Mouse (Mus musculus) kidney, embryonic 15.5 days (tissue): ENCODE results near the gene Tas2r119. TPM values are rescaled to one million over a fixed set of nuclear protein-coding genes. Genes with fewer than 3 reads are reported as not detected.
A peak's percentile ranks its signal among the peaks of the same experiment; 100 is the strongest.
"Not testable (repeated sequence)": the region's sequence is repeated elsewhere in the genome, so short reads cannot be mapped to it uniquely, and the experiment has no call there.

Source experiments
- ATAC-seq: fragments of 200-750 bp; cut with Nextera tagmentation; replicated peaks from 2 replicates; pipeline ENCODE4 v1.8.0; 2017; ENCODE audit warnings: moderate TSS enrichment; ENCODE audit not compliant: low FRiP score
- H3K27ac ChIP-seq: fragments of 300-500 bp; sonication (generic); 2 replicates; pipeline ENCODE4 v1.5.1; 2015; ENCODE audit warnings: mild to moderate bottlenecking, inconsistent platforms
- H3K27me3 ChIP-seq: fragments of 300-500 bp; sonication (generic); 2 replicates; pipeline ENCODE4 v1.6.1; 2015; ENCODE audit warnings: inconsistent platforms
- H3K36me3 ChIP-seq: fragments of 300-500 bp; sonication (generic); 2 replicates; pipeline ENCODE4 v1.6.1; 2015; ENCODE audit warnings: inconsistent platforms
- H3K4me1 ChIP-seq: fragments of 300-500 bp; sonication (generic); 2 replicates; pipeline ENCODE4 v1.6.1; 2015; ENCODE audit warnings: inconsistent platforms
- H3K4me2 ChIP-seq: fragments of 300-500 bp; sonication (generic); 2 replicates; pipeline ENCODE4 v1.6.1; 2015; ENCODE audit warnings: moderate library complexity, mild to moderate bottlenecking, inconsistent platforms
- H3K4me3 ChIP-seq: fragments of 300-500 bp; sonication (generic); replicated peaks from 2 replicates; pipeline ENCODE4 v1.5.1; 2015; ENCODE audit warnings: mild to moderate bottlenecking, inconsistent platforms
- H3K9ac ChIP-seq: fragments of 300-500 bp; sonication (generic); 2 replicates; pipeline ENCODE4 v1.6.1; 2015; ENCODE audit warnings: mild to moderate bottlenecking, inconsistent platforms
- H3K9me3 ChIP-seq: fragments of 300-500 bp; sonication (generic); replicated peaks from 2 replicates; pipeline ENCODE4 v1.6.1; 2016; ENCODE audit warnings: inconsistent platforms
- WGBS: fragments of 180-500 bp; shearing (Covaris S2); methylation state at CpG from one replicate; pipeline ENCODE4 v1.1.7; 2015; ENCODE audit warnings: mixed read lengths; 5-methylcytosine and 5-hydroxymethylcytosine counted together
- polyA plus RNA-seq: library from polyadenylated mRNA; unstranded; fragments of >200 nt; fragmentation: Nextera tagmentation; extraction: Ambion mirVana; gene quantifications from 2 replicates; pipeline ENCODE4 v1.2.1, GENCODE M21; 2015

Tas2r119 gene
- polyA plus RNA-seq, 1 experiment from 2014 or later, result not detected

- Histone ChIP-seq H3K9me3 (no peaks in the 10 kb centered on the region), H3K4me2 (no peak overlapping the region), H3K27ac (no peak overlapping the region), H3K27me3 (no peaks in the 10 kb centered on the region), H3K9ac (no peak overlapping the region), H3K4me1 (no peaks in the 10 kb centered on the region), H3K4me3 (no peak overlapping the region), H3K36me3 (no peaks in the 10 kb centered on the region)
- ATAC-seq, result no peak
- 62% methylated on average over 1 of the region's 1 CpGs for WGBS
Measured at GRCm38 (mm10) chr15:32182026-32182425, 4.9 kb downstream of the Tas2r119 start.

GRCm38 (mm10) chr15:32184964-32185363 is 7.9 kb downstream of the Tas2r119 start:
- no peaks in the 10 kb centered on the region for H3K9me3 ChIP-seq
- H3K27me3 ChIP-seq, result no peaks in the 10 kb centered on the region
- H3K27ac ChIP-seq, result no peak overlapping the region
- H3K36me3 ChIP-seq, result no peaks in the 10 kb centered on the region
- no peak overlapping the region for H3K4me2 ChIP-seq
- H3K9ac ChIP-seq, result no peak overlapping the region
- ATAC-seq, result no peak
- no peak overlapping the region for H3K4me3 ChIP-seq
- H3K4me1 ChIP-seq, result no peaks in the 10 kb centered on the region

- Histone ChIP-seq H3K27me3 (no peaks in the 10 kb centered on the region), H3K27ac (no peak overlapping the region), H3K36me3 (no peaks in the 10 kb centered on the region), H3K4me2 (no peak overlapping the region), H3K4me1 (peaks cover 11% of the 10 kb centered on the region; the same call in 1 of the 2 replicates), H3K4me3 (no peak overlapping the region), H3K9me3 (no peaks in the 10 kb centered on the region), H3K9ac (no peak overlapping the region)
- no peak for ATAC-seq
- 63% methylated on average over 3 of the region's 3 CpGs for WGBS
Measured at GRCm38 (mm10) chr15:32189879-32190278, 12.8 kb downstream of the Tas2r119 start.

- no peaks in the 10 kb centered on the region for H3K9me3 ChIP-seq
- H3K27me3 ChIP-seq, result no peaks in the 10 kb centered on the region
- WGBS, result 77% methylated on average over 6 of the region's 6 CpGs
- H3K4me1 ChIP-seq, result peaks cover 11% of the 10 kb centered on the region; the same call in 1 of the 2 replicates
- no peak overlapping the region for H3K9ac ChIP-seq
- H3K36me3 ChIP-seq, result no peaks in the 10 kb centered on the region
- no peak overlapping the region for H3K27ac ChIP-seq
- ATAC-seq, result 0 out of 2 replicates have a peak, but pooled peaks have one; percentile 43
- no peak overlapping the region for H3K4me2 ChIP-seq
- no peak overlapping the region for H3K4me3 ChIP-seq
Measured at GRCm38 (mm10) chr15:32190436-32190835, 13.3 kb downstream of the Tas2r119 start.

GRCm38 (mm10) chr15:32192948-32193347 is 15.9 kb downstream of the Tas2r119 start:
- Histone ChIP-seq H3K27ac (peak overlapping the region; percentile 66), H3K36me3 (no peaks in the 10 kb centered on the region), H3K9me3 (no peaks in the 10 kb centered on the region), H3K4me1 (peaks cover 11% of the 10 kb centered on the region; the same call in 1 of the 2 replicates), H3K4me2 (no peak overlapping the region), H3K27me3 (no peaks in the 10 kb centered on the region), H3K4me3 (no peak overlapping the region), H3K9ac (no peak overlapping the region)
- 68% methylated on average over 1 of the region's 1 CpGs for WGBS
- ATAC-seq, result peak; percentile 49; the same call in 1 of the 2 replicates

GRCm38 (mm10) chr15:32198076-32198475 is 21.0 kb downstream of the Tas2r119 start:
- no peak for ATAC-seq
- Histone ChIP-seq H3K4me2 (no peak overlapping the region), H3K27me3 (no peaks in the 10 kb centered on the region), H3K4me3 (no peak overlapping the region), H3K27ac (no peak overlapping the region), H3K9ac (no peak overlapping the region), H3K9me3 (no peaks in the 10 kb centered on the region), H3K4me1 (peaks cover 6% of the 10 kb centered on the region; the same call in 1 of the 2 replicates), H3K36me3 (no peaks in the 10 kb centered on the region)
- WGBS, result 85% methylated on average over 9 of the region's 9 CpGs

GRCm38 (mm10) chr15:32198561-32198960 is 21.5 kb downstream of the Tas2r119 start:
- Histone ChIP-seq H3K27ac (no peak overlapping the region), H3K27me3 (no peaks in the 10 kb centered on the region), H3K9ac (no peak overlapping the region), H3K4me1 (peaks cover 6% of the 10 kb centered on the region; the same call in 1 of the 2 replicates), H3K4me3 (no peak overlapping the region), H3K9me3 (no peaks in the 10 kb centered on the region), H3K36me3 (no peaks in the 10 kb centered on the region), H3K4me2 (no peak overlapping the region)
- no peak for ATAC-seq
- WGBS, result 82% methylated on average over 5 of the region's 5 CpGs

- no peak overlapping the region for H3K4me2 ChIP-seq
- H3K4me1 ChIP-seq, result no peaks in the 10 kb centered on the region
- H3K4me3 ChIP-seq, result no peak overlapping the region
- no peaks in the 10 kb centered on the region for H3K27me3 ChIP-seq
- no peaks in the 10 kb centered on the region for H3K36me3 ChIP-seq
- ATAC-seq, result no peak
- H3K27ac ChIP-seq, result no peak overlapping the region
- whole genome bisulfite sequencing, result 85% methylated on average over 5 of the region's 5 CpGs
- H3K9me3 ChIP-seq, result no peaks in the 10 kb centered on the region
- H3K9ac ChIP-seq, result no peak overlapping the region
Measured at GRCm38 (mm10) chr15:32203242-32203641, 26.2 kb downstream of the Tas2r119 start.

- H3K36me3 ChIP-seq, result no peaks in the 10 kb centered on the region
- 93% methylated on average over 10 of the region's 10 CpGs for WGBS
- H3K27me3 ChIP-seq, result no peaks in the 10 kb centered on the region
- H3K9me3 ChIP-seq, result no peaks in the 10 kb centered on the region
- H3K9ac ChIP-seq, result no peak overlapping the region
- no peak overlapping the region for H3K27ac ChIP-seq
- H3K4me1 ChIP-seq, result no peaks in the 10 kb centered on the region
- no peak for ATAC-seq
- no peak overlapping the region for H3K4me3 ChIP-seq
- no peak overlapping the region for H3K4me2 ChIP-seq
Measured at GRCm38 (mm10) chr15:32204908-32205307, 27.8 kb downstream of the Tas2r119 start.

- H3K9ac ChIP-seq, H3K27ac ChIP-seq, H3K4me3 ChIP-seq, H3K4me1 ChIP-seq, H3K36me3 ChIP-seq, ATAC-seq, H3K27me3 ChIP-seq, H3K9me3 ChIP-seq, H3K4me2 ChIP-seq: not testable (repeated sequence)
- 92% methylated on average over 10 of the region's 10 CpGs for WGBS
Measured at GRCm38 (mm10) chr15:32214687-32215086, 37.6 kb downstream of the Tas2r119 start.

GRCm38 (mm10) chr15:32223028-32223427 is 45.9 kb downstream of the Tas2r119 start:
- H3K9ac ChIP-seq, result no peak overlapping the region
- H3K27me3 ChIP-seq, result no peaks in the 10 kb centered on the region
- no peak overlapping the region for H3K27ac ChIP-seq
- H3K4me3 ChIP-seq, result no peak overlapping the region
- H3K4me1 ChIP-seq, result peaks cover 7% of the 10 kb centered on the region; the same call in 1 of the 2 replicates
- H3K9me3 ChIP-seq, result no peaks in the 10 kb centered on the region
- H3K4me2 ChIP-seq, result no peak overlapping the region
- ATAC-seq, result peak; percentile 64; the same call in 1 of the 2 replicates
- no peaks in the 10 kb centered on the region for H3K36me3 ChIP-seq
- 63% methylated on average over 7 of the region's 7 CpGs for WGBS

- Histone ChIP-seq H3K27me3 (no peaks in the 10 kb centered on the region), H3K4me3 (no peak overlapping the region), H3K27ac (peak overlapping the region; percentile 51; the same call in 1 of the 2 replicates), H3K4me2 (no peak overlapping the region), H3K36me3 (no peaks in the 10 kb centered on the region), H3K9ac (no peak overlapping the region), H3K9me3 (no peaks in the 10 kb centered on the region), H3K4me1 (peaks cover 7% of the 10 kb centered on the region; the same call in 1 of the 2 replicates)
- 76% methylated on average over 3 of the region's 3 CpGs for WGBS
- ATAC-seq, result no peak
Measured at GRCm38 (mm10) chr15:32225394-32225793, 48.3 kb downstream of the Tas2r119 start.

GRCm38 (mm10) chr15:32226381-32226780 is 49.3 kb downstream of the Tas2r119 start:
- Histone ChIP-seq H3K27ac (peak overlapping the region; percentile 51; the same call in 1 of the 2 replicates), H3K27me3 (no peaks in the 10 kb centered on the region)

More at GRCm38 (mm10) chr15:32226381-32226780, 49.3 kb downstream of the Tas2r119 start:
- no peak overlapping the region for H3K4me2 ChIP-seq
- peak; percentile 80 for ATAC-seq
- no peaks in the 10 kb centered on the region for H3K9me3 ChIP-seq
- no peaks in the 10 kb centered on the region for H3K36me3 ChIP-seq
- H3K9ac ChIP-seq, result no peak overlapping the region
- WGBS, result 73% methylated on average over 6 of the region's 6 CpGs
- H3K4me3 ChIP-seq, result no peak overlapping the region
- peaks cover 7% of the 10 kb centered on the region; the same call in 1 of the 2 replicates for H3K4me1 ChIP-seq
